Mouse (Mus musculus): ENCODE results near the gene Emsy. TPM values are rescaled to one million over a fixed set of nuclear protein-coding genes. Genes with fewer than 3 reads are reported as not detected.
A peak's percentile ranks its signal among the peaks of the same experiment; 100 is the strongest.

Emsy gene
- polyA plus RNA-seq, 1 experiment: 2.4 TPM

GRCm38 (mm10) chr7:98570824-98571505 lies 85.6 kb downstream of the Emsy start:
- Histone ChIP-seq H3K4me3 (replicated peaks) (peak overlapping the region; percentile 65), H3K27me3 (replicated peaks) (no peaks in the 10 kb centered on the region), H3K4me1 (peaks cover 84% of the 10 kb centered on the region), H3K9me3 (peaks cover 11% of the 10 kb centered on the region), H3K36me3 (replicated peaks; ENCODE audit: low read length) (peaks cover 10% of the 10 kb centered on the region)
- no peak for TF ChIP-seq FLI1 (IDR thresholded peaks at IDR 0.05; ENCODE audit: low read length)
- no peak for TF ChIP-seq GATA1 (IDR thresholded peaks at IDR 0.05; ENCODE audit: borderline replicate concordance, low read length)

GRCm38 (mm10) chr7:98567056-98567455 lies 89.5 kb downstream of the Emsy start:
- TF ChIP-seq GATA1 (IDR thresholded peaks at IDR 0.05; ENCODE audit: borderline replicate concordance, low read length): no peak
- no peak for TF ChIP-seq FLI1 (IDR thresholded peaks at IDR 0.05; ENCODE audit: low read length)
- H3K4me1 ChIP-seq: peaks cover 82% of the 10 kb centered on the region
- H3K4me3 ChIP-seq (replicated peaks): no peak overlapping the region

DNA sequence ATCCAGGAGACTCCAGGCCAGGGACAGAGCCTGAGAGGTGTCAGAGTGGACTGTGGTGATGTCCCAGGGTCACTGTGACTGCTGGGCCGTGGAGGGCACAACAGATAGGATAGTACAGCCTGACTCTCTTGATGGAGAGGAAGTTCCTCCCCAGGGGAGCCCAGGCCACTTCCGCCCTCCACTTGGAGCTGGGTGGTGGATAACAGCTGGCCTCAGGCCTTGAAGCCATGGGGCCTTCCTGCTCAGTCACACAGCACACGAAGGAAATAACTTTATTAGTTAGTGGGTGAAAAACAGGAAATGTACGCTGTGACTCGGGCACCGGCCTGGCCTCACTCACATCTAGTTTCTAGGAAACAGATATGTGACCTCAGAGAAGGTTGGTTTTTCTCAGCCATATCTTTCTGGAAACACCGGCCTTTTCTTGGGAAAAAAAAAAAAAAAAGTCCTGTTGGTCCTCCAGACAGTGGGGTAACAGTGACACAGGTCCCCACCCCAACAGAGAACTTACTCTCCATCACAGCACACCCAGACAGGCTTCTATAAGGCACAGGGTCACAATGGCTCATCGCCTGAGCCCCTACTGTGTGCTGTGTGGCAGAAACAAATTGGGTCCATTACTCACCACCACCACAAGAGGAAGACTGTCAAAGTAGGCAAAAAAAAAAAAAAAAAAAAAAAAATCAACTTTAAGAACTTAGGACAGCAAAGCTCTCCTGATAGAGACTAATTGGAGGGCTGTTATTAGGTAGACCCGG lies 91.8 kb downstream of the Emsy start:
- peak overlapping the region; percentile 75 for H3K4me3 ChIP-seq (replicated peaks)
- peaks cover 87% of the 10 kb centered on the region for H3K4me1 ChIP-seq
- H3K9me3 ChIP-seq: peaks cover 11% of the 10 kb centered on the region
- TF ChIP-seq GATA1 (IDR thresholded peaks at IDR 0.05; ENCODE audit: borderline replicate concordance, low read length): no peak
- TF ChIP-seq FLI1 (IDR thresholded peaks at IDR 0.05; ENCODE audit: low read length): peak; percentile 42; the same call in 1 of the 2 replicates
- H3K27me3 ChIP-seq (replicated peaks): peaks cover 2% of the 10 kb centered on the region
- H3K36me3 ChIP-seq (replicated peaks; ENCODE audit: low read length): peaks cover 7% of the 10 kb centered on the region

More at GRCm38 (mm10) chr7:98567056-98567455, 89.5 kb downstream of the Emsy start:
- Histone ChIP-seq H3K9me3 (peaks cover 11% of the 10 kb centered on the region), H3K27me3 (replicated peaks) (no peaks in the 10 kb centered on the region), H3K36me3 (replicated peaks; ENCODE audit: low read length) (peaks cover 7% of the 10 kb centered on the region)

DNA sequence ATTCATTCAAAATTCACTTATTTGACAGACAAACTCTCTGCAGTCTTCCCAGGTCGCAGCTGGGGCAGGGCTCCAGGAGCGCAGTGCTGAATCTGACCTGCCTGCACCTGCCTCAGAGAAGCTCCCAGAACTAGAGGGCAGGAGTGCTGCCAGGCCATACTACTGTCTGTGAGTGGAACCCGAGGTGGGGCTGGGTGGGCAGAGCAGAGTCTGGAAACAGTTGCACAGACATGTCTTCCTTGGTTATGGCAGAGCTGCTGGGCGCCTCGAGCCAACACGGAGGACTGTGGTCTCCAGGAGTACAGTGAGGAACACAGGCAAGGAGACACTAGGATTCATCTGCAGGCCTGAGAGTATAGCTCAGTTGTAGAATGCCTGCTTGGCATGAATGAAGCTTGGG lies 92.6 kb downstream of the Emsy start:
- H3K4me1 ChIP-seq: peaks cover 95% of the 10 kb centered on the region
- H3K27me3 ChIP-seq (replicated peaks): peaks cover 9% of the 10 kb centered on the region
- TF ChIP-seq GATA1 (IDR thresholded peaks at IDR 0.05; ENCODE audit: borderline replicate concordance, low read length): no peak
- no peak for TF ChIP-seq FLI1 (IDR thresholded peaks at IDR 0.05; ENCODE audit: low read length)
- H3K4me3 ChIP-seq (replicated peaks): peak overlapping the region; percentile 39
- H3K9me3 ChIP-seq: peaks cover 11% of the 10 kb centered on the region
- H3K36me3 ChIP-seq (replicated peaks; ENCODE audit: low read length): peaks cover 7% of the 10 kb centered on the region

DNA sequence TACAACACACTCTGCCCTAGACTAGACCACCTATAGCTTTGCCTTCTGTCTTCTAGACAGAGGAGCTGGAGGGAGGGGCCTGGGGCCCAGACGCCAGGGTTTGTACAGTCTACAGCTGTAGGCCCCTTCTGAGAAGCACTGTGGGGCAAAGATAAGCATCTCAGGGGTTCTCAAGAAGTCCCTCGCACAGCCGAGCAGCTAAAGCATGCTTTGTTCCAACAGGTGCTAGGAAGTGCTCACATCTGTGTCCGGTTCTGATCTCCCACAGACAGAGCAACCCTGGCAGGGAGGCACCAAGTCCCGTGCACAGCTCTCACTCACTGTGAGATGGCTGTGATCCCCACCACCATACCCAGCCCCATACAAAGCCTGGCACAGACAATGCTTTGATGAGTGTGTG lies 93.6 kb downstream of the Emsy start:
- no peak for TF ChIP-seq FLI1 (IDR thresholded peaks at IDR 0.05; ENCODE audit: low read length)
- no peak for TF ChIP-seq GATA1 (IDR thresholded peaks at IDR 0.05; ENCODE audit: borderline replicate concordance, low read length)
- peaks cover 3% of the 10 kb centered on the region for H3K9me3 ChIP-seq
- H3K4me1 ChIP-seq: peaks cover 97% of the 10 kb centered on the region
- peak overlapping the region; percentile 23 for H3K4me3 ChIP-seq (replicated peaks)
- H3K36me3 ChIP-seq (replicated peaks; ENCODE audit: low read length): peaks cover 2% of the 10 kb centered on the region
- peaks cover 9% of the 10 kb centered on the region for H3K27me3 ChIP-seq (replicated peaks)

DNA sequence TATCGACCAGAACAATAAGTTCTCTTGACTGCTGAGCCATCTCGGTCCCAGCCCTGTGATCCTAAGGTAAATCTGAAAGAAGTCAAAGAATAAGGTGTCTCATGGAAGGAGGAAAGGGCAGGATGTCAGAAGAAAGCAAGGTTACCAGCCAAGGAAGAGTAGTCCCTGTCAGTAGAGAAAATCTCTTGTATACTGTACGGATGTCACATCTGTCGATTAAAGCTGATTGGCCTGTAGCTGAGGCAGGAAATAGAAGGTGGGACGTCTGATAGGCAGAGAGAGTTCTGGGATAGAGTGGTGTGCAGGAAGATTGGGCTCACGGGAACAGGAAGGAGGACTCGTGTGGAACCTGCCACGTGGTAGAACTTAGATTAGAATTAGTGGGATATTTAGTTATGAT lies 94.4 kb downstream of the Emsy start:
- Histone ChIP-seq H3K4me1 (peaks cover 98% of the 10 kb centered on the region), H3K27me3 (replicated peaks) (peaks cover 9% of the 10 kb centered on the region), H3K4me3 (replicated peaks) (no peak overlapping the region), H3K36me3 (replicated peaks; ENCODE audit: low read length) (no peaks in the 10 kb centered on the region), H3K9me3 (no peaks in the 10 kb centered on the region)
- TF ChIP-seq FLI1 (IDR thresholded peaks at IDR 0.05; ENCODE audit: low read length): no peak

DNA sequence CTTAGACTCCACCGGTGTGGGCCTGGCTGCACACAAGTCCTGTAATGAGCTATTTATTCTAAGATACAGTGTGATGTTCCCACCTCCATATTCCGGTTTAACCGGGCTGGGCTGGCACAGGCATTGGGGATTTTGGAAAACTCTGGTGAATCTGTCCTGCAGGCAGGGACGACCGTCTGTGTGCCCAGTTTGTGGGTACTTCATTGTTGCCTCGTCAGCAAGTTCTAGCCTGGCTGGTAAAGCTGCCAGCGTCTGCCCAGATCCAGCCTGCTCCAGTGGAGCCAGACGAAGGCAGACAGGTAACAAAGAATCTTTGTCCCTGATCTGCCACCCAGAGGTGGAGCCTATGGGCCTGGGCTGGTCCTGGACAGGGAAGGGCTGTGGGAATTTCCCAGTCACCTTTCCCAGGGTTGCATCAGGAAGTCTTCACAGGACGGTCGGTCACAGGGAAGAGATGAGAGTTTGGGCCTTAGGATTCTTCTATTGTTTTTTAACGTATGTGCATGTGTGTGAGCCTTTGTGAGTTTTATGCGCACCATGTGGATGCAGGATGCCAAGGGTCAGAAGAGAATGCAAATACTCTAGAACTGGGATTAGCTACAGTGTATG lies 94.9 kb downstream of the Emsy start:
- Histone ChIP-seq H3K36me3 (replicated peaks; ENCODE audit: low read length) (no peaks in the 10 kb centered on the region), H3K9me3 (no peaks in the 10 kb centered on the region), H3K4me3 (replicated peaks) (no peak overlapping the region), H3K27me3 (replicated peaks) (peaks cover 9% of the 10 kb centered on the region), H3K4me1 (peaks cover 98% of the 10 kb centered on the region)
- TF ChIP-seq GATA1 (IDR thresholded peaks at IDR 0.05; ENCODE audit: borderline replicate concordance, low read length) (no peak), FLI1 (IDR thresholded peaks at IDR 0.05; ENCODE audit: low read length) (no peak)

DNA sequence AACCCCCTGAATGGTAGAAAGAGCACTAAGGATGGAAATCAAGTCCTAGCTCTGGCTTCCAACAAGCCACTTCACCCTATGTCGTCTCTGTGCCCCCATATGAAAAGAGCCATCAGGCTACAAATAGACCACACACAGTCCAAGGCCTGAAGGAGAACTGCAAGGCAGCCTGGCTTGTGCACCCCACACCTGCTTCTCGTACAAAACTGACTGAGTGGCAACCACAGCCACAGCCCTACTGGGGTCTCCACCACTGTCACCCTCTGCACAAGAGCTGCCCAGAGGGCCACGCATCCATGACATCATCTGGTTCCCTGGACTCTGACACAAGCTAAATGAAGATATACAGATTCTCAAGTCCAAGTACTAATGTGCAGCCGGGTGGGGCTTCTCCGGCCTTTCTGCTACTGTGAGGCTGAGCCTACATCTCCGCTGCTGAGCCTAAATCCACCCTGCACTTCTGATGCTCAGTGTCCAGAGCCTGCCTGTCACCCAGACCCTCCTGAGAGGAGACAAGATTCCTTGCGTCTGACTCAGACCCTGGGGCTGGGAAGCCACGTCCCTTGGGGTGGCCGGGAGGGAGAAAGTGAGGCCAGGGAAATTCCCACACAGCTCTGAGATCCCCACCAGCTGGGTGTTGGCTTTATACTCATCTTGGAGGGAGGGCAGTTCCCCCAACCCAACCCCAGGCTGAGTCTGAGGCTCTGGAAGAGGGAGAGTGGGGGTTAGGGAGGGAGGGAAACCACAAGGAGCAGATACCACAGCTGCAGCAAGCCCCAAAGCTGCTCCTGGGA lies 98.3 kb downstream of the Emsy start:
- Histone ChIP-seq H3K9me3 (no peaks in the 10 kb centered on the region), H3K36me3 (replicated peaks; ENCODE audit: low read length) (no peaks in the 10 kb centered on the region), H3K27me3 (replicated peaks) (peaks cover 18% of the 10 kb centered on the region), H3K4me3 (replicated peaks) (no peak overlapping the region), H3K4me1 (peaks cover 75% of the 10 kb centered on the region)
- no peak for TF ChIP-seq GATA1 (IDR thresholded peaks at IDR 0.05; ENCODE audit: borderline replicate concordance, low read length)
- TF ChIP-seq FLI1 (IDR thresholded peaks at IDR 0.05; ENCODE audit: low read length): no peak

- H3K4me3 ChIP-seq (replicated peaks): no peak overlapping the region
- H3K36me3 ChIP-seq (replicated peaks; ENCODE audit: low read length): no peaks in the 10 kb centered on the region
- H3K27me3 ChIP-seq (replicated peaks): peaks cover 22% of the 10 kb centered on the region
- no peaks in the 10 kb centered on the region for H3K9me3 ChIP-seq
- H3K4me1 ChIP-seq: peaks cover 66% of the 10 kb centered on the region
- TF ChIP-seq GATA1 (IDR thresholded peaks at IDR 0.05; ENCODE audit: borderline replicate concordance, low read length) (no peak), FLI1 (IDR thresholded peaks at IDR 0.05; ENCODE audit: low read length) (no peak)
Measured at GRCm38 (mm10) chr7:98556767-98557394, 99.7 kb downstream of the Emsy start.

Measured in megakaryocyte, embryonic 14.5 days (primary cell).